Mouse (Mus musculus): ENCODE measurements around the gene Fbxw21.

GRCm38 (mm10) chr9:109097831-109098230, 64.0 kb downstream of the Fbxw21 start:
- TF ChIP-seq CTCF (IDR thresholded peaks at IDR 0.05; ENCODE audit: low read depth) (no peak), EP300 (optimal IDR thresholded peaks at IDR 0.05) (no peak)
